Mouse (Mus musculus): ENCODE measurements around the gene Arhgef12. TPM values are rescaled to one million over a fixed set of nuclear protein-coding genes. Genes with fewer than 3 reads are reported as not detected.
A peak's percentile ranks its signal among the peaks of the same experiment; 100 is the strongest.

Gene Arhgef12
- polyA plus RNA-seq, 1 experiment from 2014 or later = 11.2 TPM

GRCm38 (mm10) chr9:43021515-43022251 lies 85.4 kb downstream of the Arhgef12 start:
- no peak for ATAC-seq (replicated peaks; ENCODE audit: low FRiP score, low read depth)

GRCm38 (mm10) chr9:43019656-43020055 lies 87.4 kb downstream of the Arhgef12 start:
- DNase-seq (ENCODE audit: low spot score) = no peak
- Histone ChIP-seq H3K27ac (no peak overlapping the region), H3K27me3 (ENCODE audit: insufficient read depth, low read length) (no peaks in the 10 kb centered on the region), H3K4me3 (replicated peaks; ENCODE audit: low read depth, low read length) (no peak overlapping the region), H3K4me2 (ENCODE audit: low read length) (no peak overlapping the region), H3K4me1 (replicated peaks; ENCODE audit: insufficient read depth, low read length) (no peaks in the 10 kb centered on the region), H3K36me3 (ENCODE audit: insufficient read depth, low read length) (peaks cover 12% of the 10 kb centered on the region), H3K9me3 (replicated peaks; ENCODE audit: low read length) (no peaks in the 10 kb centered on the region), H3K9ac (ENCODE audit: low read depth, low read length) (no peak overlapping the region)
- no peak for ATAC-seq (replicated peaks; ENCODE audit: low FRiP score, low read depth)
- 93% methylated on average over 9 of the region's 9 CpGs for WGBS
- no peak for TF ChIP-seq CTCF (IDR thresholded peaks at IDR 0.05; ENCODE audit: low read depth)

More at GRCm38 (mm10) chr9:43021515-43022251, 85.4 kb downstream of the Arhgef12 start:
- 77% methylated on average over 5 of the region's 5 CpGs for WGBS
- no peaks in the 10 kb centered on the region for H3K27me3 ChIP-seq (ENCODE audit: insufficient read depth, low read length)
- no peak overlapping the region for H3K4me3 ChIP-seq (replicated peaks; ENCODE audit: low read depth, low read length)
- TF ChIP-seq CTCF (IDR thresholded peaks at IDR 0.05; ENCODE audit: low read depth) = no peak
- H3K4me1 ChIP-seq (replicated peaks; ENCODE audit: insufficient read depth, low read length) = no peaks in the 10 kb centered on the region
- no peak overlapping the region for H3K9ac ChIP-seq (ENCODE audit: low read depth, low read length)
- H3K36me3 ChIP-seq (ENCODE audit: insufficient read depth, low read length) = peaks cover 20% of the 10 kb centered on the region
- H3K9me3 ChIP-seq (replicated peaks; ENCODE audit: low read length) = no peaks in the 10 kb centered on the region
- H3K4me2 ChIP-seq (ENCODE audit: low read length) = no peak overlapping the region
- DNase-seq (ENCODE audit: low spot score) = no peak
- no peak overlapping the region for H3K27ac ChIP-seq

GRCm38 (mm10) chr9:43015786-43016185 lies 91.3 kb downstream of the Arhgef12 start:
- no peak overlapping the region for H3K4me3 ChIP-seq (replicated peaks; ENCODE audit: low read depth, low read length)
- 94% methylated on average over 5 of the region's 5 CpGs for WGBS
- no peaks in the 10 kb centered on the region for H3K9me3 ChIP-seq (replicated peaks; ENCODE audit: low read length)
- H3K4me2 ChIP-seq (ENCODE audit: low read length) = no peak overlapping the region
- H3K27ac ChIP-seq = no peak overlapping the region
- H3K36me3 ChIP-seq (ENCODE audit: insufficient read depth, low read length) = peaks cover 19% of the 10 kb centered on the region
- DNase-seq (ENCODE audit: low spot score) = no peak
- no peaks in the 10 kb centered on the region for H3K4me1 ChIP-seq (replicated peaks; ENCODE audit: insufficient read depth, low read length)
- H3K9ac ChIP-seq (ENCODE audit: low read depth, low read length) = no peak overlapping the region
- TF ChIP-seq CTCF (IDR thresholded peaks at IDR 0.05; ENCODE audit: low read depth) = peak; percentile 43; the same call in 1 of the 2 replicates
- H3K27me3 ChIP-seq (ENCODE audit: insufficient read depth, low read length) = no peaks in the 10 kb centered on the region
- no peak for ATAC-seq (replicated peaks; ENCODE audit: low FRiP score, low read depth)

DNA sequence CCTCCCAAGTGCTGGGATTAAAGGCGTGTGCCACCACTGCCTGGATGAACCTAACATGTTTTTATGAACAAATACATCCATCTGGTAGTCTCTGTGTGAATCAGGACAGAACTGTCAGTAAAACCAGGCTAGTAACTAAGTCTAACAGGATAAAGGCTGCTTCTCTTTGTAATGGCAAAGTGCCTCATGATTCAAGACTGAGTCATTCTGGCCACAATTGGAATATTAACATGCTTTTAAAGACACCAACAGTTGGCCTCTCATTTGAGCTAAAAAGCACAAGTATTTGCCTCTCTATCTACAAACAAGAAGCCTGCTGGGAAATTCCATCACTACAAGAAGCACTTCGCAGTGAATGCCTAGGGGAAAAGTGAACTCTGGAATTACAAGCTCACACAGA lies 91.7 kb downstream of the Arhgef12 start:
- no peak overlapping the region for H3K4me2 ChIP-seq (ENCODE audit: low read length)
- H3K36me3 ChIP-seq (ENCODE audit: insufficient read depth, low read length) = peaks cover 19% of the 10 kb centered on the region
- no peaks in the 10 kb centered on the region for H3K4me1 ChIP-seq (replicated peaks; ENCODE audit: insufficient read depth, low read length)
- no peaks in the 10 kb centered on the region for H3K9me3 ChIP-seq (replicated peaks; ENCODE audit: low read length)
- TF ChIP-seq CTCF (IDR thresholded peaks at IDR 0.05; ENCODE audit: low read depth) = no peak
- WGBS = 91% methylated on average over 2 of the region's 2 CpGs
- H3K9ac ChIP-seq (ENCODE audit: low read depth, low read length) = no peak overlapping the region
- H3K4me3 ChIP-seq (replicated peaks; ENCODE audit: low read depth, low read length) = no peak overlapping the region
- ATAC-seq (replicated peaks; ENCODE audit: low FRiP score, low read depth) = no peak
- DNase-seq (ENCODE audit: low spot score) = no peak
- H3K27ac ChIP-seq = no peak overlapping the region
- H3K27me3 ChIP-seq (ENCODE audit: insufficient read depth, low read length) = no peaks in the 10 kb centered on the region

DNA sequence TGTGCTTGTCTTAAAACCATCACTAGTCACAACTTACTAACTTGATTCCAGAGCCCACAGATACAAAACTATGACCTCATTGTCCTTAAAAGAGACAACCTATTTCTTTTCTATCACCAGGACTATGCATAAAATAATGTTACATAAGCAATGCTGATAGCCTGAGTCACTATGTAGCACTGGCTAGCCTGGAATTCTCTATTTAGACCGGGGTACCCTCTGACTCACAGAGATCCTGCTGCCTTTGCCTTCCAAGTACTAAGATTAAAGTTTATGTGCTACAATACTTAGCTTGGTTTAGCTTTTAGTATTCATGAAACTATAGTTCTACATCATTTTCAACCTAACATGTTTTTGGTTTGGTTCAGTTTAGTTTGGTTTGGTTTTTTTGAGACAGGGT lies 92.2 kb downstream of the Arhgef12 start:
- no peak for DNase-seq (ENCODE audit: low spot score)
- no peak for TF ChIP-seq CTCF (IDR thresholded peaks at IDR 0.05; ENCODE audit: low read depth)

DNA sequence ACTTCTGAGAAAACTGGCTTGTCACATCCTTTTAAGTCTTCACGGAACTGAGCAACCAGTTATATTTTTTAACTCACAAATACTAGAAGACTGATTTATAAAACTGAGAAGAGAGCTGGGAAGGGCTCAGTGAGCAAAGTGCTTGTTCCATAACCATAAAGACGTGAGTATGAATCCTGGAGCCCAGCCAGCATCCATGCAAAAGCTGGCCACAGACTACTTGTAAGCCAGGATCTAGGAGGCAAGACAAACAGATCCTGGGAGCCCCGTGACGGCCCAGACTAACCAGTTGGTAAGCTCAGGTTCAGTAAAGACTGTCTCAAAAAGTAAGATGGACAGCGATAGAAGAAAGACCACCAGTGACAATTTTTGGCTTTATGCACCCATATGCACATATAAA lies 94.5 kb downstream of the Arhgef12 start:
- no peak overlapping the region for H3K4me3 ChIP-seq (replicated peaks; ENCODE audit: low read depth, low read length)
- no peak overlapping the region for H3K27ac ChIP-seq
- no peaks in the 10 kb centered on the region for H3K9me3 ChIP-seq (replicated peaks; ENCODE audit: low read length)
- no peak for TF ChIP-seq CTCF (IDR thresholded peaks at IDR 0.05; ENCODE audit: low read depth)
- H3K9ac ChIP-seq (ENCODE audit: low read depth, low read length) = no peak overlapping the region
- peaks cover 19% of the 10 kb centered on the region for H3K36me3 ChIP-seq (ENCODE audit: insufficient read depth, low read length)
- 77% methylated on average over 5 of the region's 5 CpGs for WGBS
- ATAC-seq (replicated peaks; ENCODE audit: low FRiP score, low read depth) = no peak
- DNase-seq (ENCODE audit: low spot score) = no peak
- H3K4me2 ChIP-seq (ENCODE audit: low read length) = no peak overlapping the region
- no peaks in the 10 kb centered on the region for H3K27me3 ChIP-seq (ENCODE audit: insufficient read depth, low read length)
- H3K4me1 ChIP-seq (replicated peaks; ENCODE audit: insufficient read depth, low read length) = no peaks in the 10 kb centered on the region

More for the DNA sequence above, 92.2 kb downstream of the Arhgef12 start:
- H3K36me3 ChIP-seq (ENCODE audit: insufficient read depth, low read length) = peaks cover 19% of the 10 kb centered on the region
- no peak for ATAC-seq (replicated peaks; ENCODE audit: low FRiP score, low read depth)
- no peak overlapping the region for H3K27ac ChIP-seq
- no peak overlapping the region for H3K4me2 ChIP-seq (ENCODE audit: low read length)
- H3K27me3 ChIP-seq (ENCODE audit: insufficient read depth, low read length) = no peaks in the 10 kb centered on the region
- 91% methylated on average over 1 of the region's 1 CpGs for whole genome bisulfite sequencing
- H3K4me1 ChIP-seq (replicated peaks; ENCODE audit: insufficient read depth, low read length) = no peaks in the 10 kb centered on the region
- H3K4me3 ChIP-seq (replicated peaks; ENCODE audit: low read depth, low read length) = no peak overlapping the region
- no peaks in the 10 kb centered on the region for H3K9me3 ChIP-seq (replicated peaks; ENCODE audit: low read length)
- no peak overlapping the region for H3K9ac ChIP-seq (ENCODE audit: low read depth, low read length)
